Mouse (Mus musculus): ENCODE measurements at regions not wholly inside any gene's neighbourhood (a gene's known extent, or its start where the extent isn't known, plus 50 kb on each side); places are given as distances from the start of the nearest gene placed in this dataset.

- TF ChIP-seq GATA4 (IDR thresholded peaks at IDR 0.05; ENCODE audit: insufficient replicate concordance, low read length): no peak
These were observed 106.3 kb downstream of the Gm10604 start for GRCm38 (mm10) chr4:11874586-11875264.

- no peak for TF ChIP-seq GATA4 (IDR thresholded peaks at IDR 0.05; ENCODE audit: insufficient replicate concordance, low read length)
These were observed 109.0 kb downstream of the Gm10604 start for GRCm38 (mm10) chr4:11872036-11872435.

- TF ChIP-seq GATA4 (IDR thresholded peaks at IDR 0.05; ENCODE audit: insufficient replicate concordance, low read length): no peak
These were observed 111.3 kb downstream of the Gm10604 start for GRCm38 (mm10) chr4:11869721-11870120.

GRCm38 (mm10) chr4:11868565-11868964 is 112.5 kb downstream of the Gm10604 start:
- TF ChIP-seq GATA4 (IDR thresholded peaks at IDR 0.05; ENCODE audit: insufficient replicate concordance, low read length): peak; percentile 73; the same call in 1 of the 2 replicates

Data from liver, adult (tissue).